Mouse (Mus musculus) thymus, postnatal 10 days (tissue): ENCODE measurements around the gene Tlr2.

Experiments
- DNase-seq, 2 experiments: peaks; one replicate each; pipeline ENCODE4 v3.0.0; 2021; ENCODE audit warnings: low spot score in 2 of 2

Gene Tlr2

GRCm38 (mm10) chr3:83828145-83828611, 13.4 kb downstream of the Tlr2 start:
- no peak for DNase-seq

DNA sequence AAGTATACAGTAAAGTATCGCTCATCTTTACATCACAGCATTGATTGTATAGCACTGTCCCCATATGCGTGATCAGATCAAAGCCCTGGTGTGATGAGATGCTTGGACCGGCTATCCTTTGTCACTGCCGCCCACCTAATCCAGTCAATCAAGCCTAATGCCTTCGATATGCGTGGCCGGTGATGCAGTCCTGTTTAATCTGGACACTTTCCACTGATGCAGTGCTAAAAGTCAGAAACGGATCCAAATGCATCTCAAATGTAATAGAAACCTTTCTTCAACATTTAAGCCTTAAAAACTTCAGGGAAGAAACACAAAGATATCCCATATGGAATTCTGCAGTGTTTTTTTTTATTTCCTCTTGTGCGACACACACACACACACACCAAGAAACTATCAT, 13.9 kb downstream of the Tlr2 start:
- no peak for DNase-seq

- DNase-seq = no peak
Observed at GRCm38 (mm10) chr3:83823774-83824173, 17.8 kb downstream of the Tlr2 start.

- no peak for DNase-seq
Observed at GRCm38 (mm10) chr3:83816372-83816925, 25.1 kb downstream of the Tlr2 start.

- DNase-seq = no peak
Observed at GRCm38 (mm10) chr3:83812863-83813262, 28.7 kb downstream of the Tlr2 start.

DNA sequence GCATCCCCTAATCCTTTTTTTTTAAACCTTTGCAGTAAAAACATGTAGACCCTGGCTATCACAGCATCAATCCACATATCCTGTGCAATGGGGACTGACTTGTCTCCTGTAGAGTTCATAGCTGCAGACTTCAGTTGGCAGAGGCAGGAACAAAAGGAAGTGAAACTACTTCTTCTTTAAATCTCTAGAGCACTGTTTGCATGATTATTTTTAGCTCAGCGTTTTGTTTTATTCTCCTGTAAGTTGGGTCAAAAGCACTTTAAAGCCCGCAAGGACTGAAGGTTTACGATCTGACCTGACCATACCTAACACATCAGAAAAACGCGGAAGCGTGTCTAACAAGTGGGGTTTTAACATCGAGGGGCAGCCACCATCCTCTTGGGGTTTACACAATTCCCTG, 29.6 kb downstream of the Tlr2 start:
- DNase-seq = no peak

GRCm38 (mm10) chr3:83808483-83808882, 33.1 kb downstream of the Tlr2 start:
- DNase-seq = no peak

DNA sequence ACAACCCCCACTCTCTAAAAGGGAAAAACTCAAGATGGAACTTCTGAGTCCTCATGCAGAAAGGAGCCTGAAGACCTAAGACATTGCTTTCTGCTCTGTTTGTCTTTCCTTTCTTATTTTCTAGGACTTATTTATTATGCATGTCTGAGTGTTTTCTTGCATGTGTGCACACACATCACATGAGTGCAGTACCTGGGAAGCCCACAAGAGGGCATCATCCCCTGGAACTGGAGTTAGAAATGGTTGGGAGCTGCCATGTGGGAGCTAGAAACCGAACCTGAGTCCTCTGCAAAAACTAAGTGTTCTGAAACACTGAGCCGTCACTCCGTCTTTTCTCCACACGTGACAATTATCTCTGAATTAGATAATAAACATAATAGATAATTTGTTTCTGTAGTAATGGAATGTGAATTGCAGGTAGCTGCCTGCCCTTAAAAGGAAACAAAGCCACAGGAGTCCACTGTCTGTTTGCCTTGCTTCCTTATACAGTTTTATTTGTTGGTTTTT, 39.9 kb downstream of the Tlr2 start:
- DNase-seq = no peak

DNA sequence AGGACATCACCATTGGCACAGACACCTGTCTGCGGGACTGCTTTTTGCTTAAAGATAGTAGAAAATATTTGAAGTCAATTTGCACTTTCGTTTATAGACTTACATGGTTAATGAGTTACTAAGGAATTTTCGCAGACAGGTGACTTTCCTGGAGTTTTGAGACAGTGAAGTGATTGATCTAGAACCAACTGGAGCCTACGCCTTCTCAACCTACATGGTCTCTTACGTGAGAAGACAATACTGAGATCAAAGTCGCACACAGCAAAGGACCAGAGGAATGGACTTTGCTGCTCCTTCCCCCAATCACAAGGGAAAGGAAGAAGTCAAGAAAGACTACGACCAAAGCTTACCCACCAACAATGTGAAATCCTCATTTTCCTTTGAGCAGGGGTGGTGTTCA, 42.1 kb downstream of the Tlr2 start:
- DNase-seq = no peak

- DNase-seq = peak; percentile 6 to 45
Observed at GRCm38 (mm10) chr3:83797828-83798227, 43.7 kb downstream of the Tlr2 start.

- DNase-seq = no peak
Observed at GRCm38 (mm10) chr3:83797098-83797497, 44.5 kb downstream of the Tlr2 start.

DNA sequence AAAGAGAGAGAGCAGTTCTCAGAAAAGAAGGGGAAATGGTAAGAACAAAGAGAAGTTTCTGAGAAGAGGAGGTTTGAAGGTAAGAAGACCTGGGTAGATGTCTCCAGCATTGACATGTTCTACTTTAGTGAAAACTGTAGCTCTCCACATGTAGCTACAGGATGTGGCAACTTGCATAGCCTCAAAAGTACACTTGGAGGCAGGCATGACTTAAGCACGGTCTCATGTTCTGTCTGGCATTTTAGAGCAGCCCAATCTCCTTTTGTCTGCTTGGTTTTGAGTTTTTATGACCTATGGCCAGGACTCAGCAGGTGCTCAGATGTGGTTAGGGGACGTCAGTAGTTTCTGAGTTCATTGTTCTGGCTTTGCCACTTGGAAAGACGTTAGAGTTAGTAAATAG, 50.1 kb downstream of the Tlr2 start:
- DNase-seq = no peak

- DNase-seq = no peak
Observed at GRCm38 (mm10) chr3:83789651-83790451, 51.7 kb downstream of the Tlr2 start.

- DNase-seq = no peak
Observed at GRCm38 (mm10) chr3:83787776-83788305, 53.7 kb downstream of the Tlr2 start.

GRCm38 (mm10) chr3:83787086-83787485, 54.5 kb downstream of the Tlr2 start:
- no peak for DNase-seq
